ENCODE assay signal across 21 mouse cellular contexts in genomic region chr4:55774571-55774970, GRCm38 (mm10).
"Had no signal": no experiment of that assay in that cellular context is flagged by ENCODE, and none has a peak within 500 bp of the region (broad histone marks: within the 10 kb centered on the region; RNA-seq: fewer than 3 reads in every experiment).

No protein-coding gene starts in this region.

- H3K4me3 ChIP-seq: gastrocnemius, adult 2 months; heart, adult 2 months; heart, embryonic 12.5 days; intestine, embryonic 15.5 days; layer of hippocampus, adult 2 months; left cerebral cortex, adult 2 months; limb, embryonic 10.5 days; limb, embryonic 12.5 days had no signal

- H3K27ac ChIP-seq: gastrocnemius, adult 2 months; heart, adult 2 months; hindbrain, embryonic 14.5 days; intestine, embryonic 15.5 days; layer of hippocampus, adult 2 months; left cerebral cortex, adult 2 months; limb, embryonic 10.5 days; limb, embryonic 12.5 days had no signal

- H3K9ac ChIP-seq: heart, embryonic 12.5 days; hindbrain, embryonic 14.5 days; intestine, embryonic 15.5 days; limb, embryonic 12.5 days had no signal

- H3K4me2 ChIP-seq: heart, embryonic 12.5 days; hindbrain, embryonic 14.5 days; intestine, embryonic 15.5 days; limb, embryonic 12.5 days had no signal

- H3K27me3 ChIP-seq: heart, embryonic 12.5 days; intestine, embryonic 15.5 days; limb, embryonic 12.5 days had no signal

- DNase-seq: gastrocnemius, adult 2 months; gastrocnemius, postnatal 10 days; gastrocnemius, postnatal 25 days; heart, adult 2 months; heart, postnatal 10 days; kidney, adult 18-20 months; kidney, adult 8-10 months; kidney, postnatal 10 days; kidney, postnatal 25 days; kidney, postnatal 4 days had no signal

- ATAC-seq: forebrain, embryonic 16.5 days; hindbrain, embryonic 16.5 days; inflammation-experienced regulatory T-cells, adult 6 months; intestine, embryonic 15.5 days; intestine, postnatal 0 days had no signal

- H3K36me3 ChIP-seq: heart, embryonic 12.5 days; intestine, embryonic 15.5 days; limb, embryonic 10.5 days; limb, embryonic 12.5 days had no signal

- H3K9me3 ChIP-seq: heart, embryonic 12.5 days; intestine, embryonic 15.5 days; limb, embryonic 10.5 days; limb, embryonic 12.5 days had no signal

- H3K4me1 ChIP-seq: heart, embryonic 12.5 days; intestine, embryonic 15.5 days; limb, embryonic 10.5 days; limb, embryonic 12.5 days had no signal
